8 mouse cellular contexts compared by ENCODE assay signal in genomic region chr13:108152650-108153372, GRCm38 (mm10). TPM values are rescaled to one million over a fixed set of nuclear protein-coding genes. Genes with fewer than 3 reads are reported as not detected.
DNase-seq lines count a peak whose midpoint lies in the region; ATAC-seq and TF ChIP-seq lines count a peak whose summit lies in the region.

No protein-coding gene starts in this region.

- no peaks in the 10 kb centered on the region for H3K9me3 ChIP-seq in forebrain, postnatal 0 days (ENCODE audit: low read length)
- H3K9me3 ChIP-seq in lung, embryonic 14.5 days (ENCODE audit: low read depth, low read length), result no peaks in the 10 kb centered on the region

- TF ChIP-seq POLR2A in kidney, adult 2 months (IDR thresholded peaks at IDR 0.05; ENCODE audit: low read depth, low read length), result no peak

- DNase-seq in cerebellum, adult 11 months, result peak; percentile 31
- DNase-seq in CD8-positive naive resting alpha-beta T cell, adult 2 months (ENCODE audit: low read depth in 2 of 2, low spot score in 2 of 2), result peak; percentile 41 to 54
- DNase-seq in c-Kit-positive CD71-positive TER-119-positive erythroid progenitor cells, embryonic 14.5 days (ENCODE audit: low spot score), result peak; percentile 52
- DNase-seq in forebrain, postnatal 0 days, result peak; percentile 90
- DNase-seq in kidney, adult 2 months, result peak; percentile 66
- peak; percentile 91 for DNase-seq in lung, embryonic 14.5 days
- DNase-seq in retina, postnatal 7 days (ENCODE audit: low read depth, low spot score), result peak; percentile 43

- TF ChIP-seq CTCF in forebrain, postnatal 0 days (IDR thresholded peaks at IDR 0.05; ENCODE audit: low read depth), result peak; percentile 75
- TF ChIP-seq CTCF in kidney, adult 2 months (conservative IDR thresholded peaks at IDR 0.05; ENCODE audit: insufficient read depth, insufficient read length, low read depth, low read length), result peak; percentile 24; the same call in 1 of the 2 replicates
- peak; percentile 73 for TF ChIP-seq CTCF in lung, embryonic 14.5 days (IDR thresholded peaks at IDR 0.05; ENCODE audit: low read depth)

- no peak overlapping the region for H3K4me3 ChIP-seq in forebrain, postnatal 0 days (ENCODE audit: low read depth, low read length)
- H3K4me3 ChIP-seq in kidney, adult 2 months (ENCODE audit: insufficient read depth, low read depth, low read length), result no peak overlapping the region
- no peak overlapping the region for H3K4me3 ChIP-seq in lung, embryonic 14.5 days (ENCODE audit: low read depth, low read length)

- 55% methylated on average over 8 of the region's 8 CpGs for WGBS in forebrain, postnatal 0 days
- 35% methylated on average over 8 of the region's 8 CpGs for WGBS in kidney, adult 2 months
- WGBS in lung, embryonic 14.5 days, result 60% methylated on average over 8 of the region's 8 CpGs

- no peak overlapping the region for H3K4me2 ChIP-seq in forebrain, postnatal 0 days (ENCODE audit: low read depth)
- no peak overlapping the region for H3K4me2 ChIP-seq in lung, embryonic 14.5 days

- no peak overlapping the region for H3K27ac ChIP-seq in forebrain, postnatal 0 days (ENCODE audit: low read depth, low read length)
- no peak overlapping the region for H3K27ac ChIP-seq in kidney, adult 2 months (ENCODE audit: insufficient read depth, low read depth, low read length)
- H3K27ac ChIP-seq in lung, embryonic 14.5 days (ENCODE audit: low read depth), result no peak overlapping the region

- H3K27me3 ChIP-seq in forebrain, postnatal 0 days (ENCODE audit: insufficient read depth, low read length), result no peaks in the 10 kb centered on the region
- no peaks in the 10 kb centered on the region for H3K27me3 ChIP-seq in kidney, adult 2 months (replicated peaks; ENCODE audit: control insufficient read depth, insufficient read depth, low read length)
- no peaks in the 10 kb centered on the region for H3K27me3 ChIP-seq in lung, embryonic 14.5 days (ENCODE audit: insufficient read depth, low read length)

- H3K36me3 ChIP-seq in forebrain, postnatal 0 days (ENCODE audit: insufficient read depth), result no peaks in the 10 kb centered on the region
- H3K36me3 ChIP-seq in kidney, adult 2 months (ENCODE audit: control insufficient read depth, insufficient read depth, low read length), result no peaks in the 10 kb centered on the region
- H3K36me3 ChIP-seq in lung, embryonic 14.5 days (ENCODE audit: insufficient read depth), result no peaks in the 10 kb centered on the region

- no peak overlapping the region for H3K9ac ChIP-seq in forebrain, postnatal 0 days
- H3K9ac ChIP-seq in lung, embryonic 14.5 days, result no peak overlapping the region

- H3K4me1 ChIP-seq in forebrain, postnatal 0 days (ENCODE audit: insufficient read depth), result no peaks in the 10 kb centered on the region
- no peaks in the 10 kb centered on the region; the same call in 1 of the 2 replicates for H3K4me1 ChIP-seq in kidney, adult 2 months (ENCODE audit: control insufficient read depth, insufficient read depth, low read length)
- H3K4me1 ChIP-seq in lung, embryonic 14.5 days (ENCODE audit: insufficient read depth), result no peaks in the 10 kb centered on the region

- no peak for ATAC-seq in cerebellum, adult (ENCODE audit: insufficient number of reproducible peaks, low FRiP score, low TSS enrichment)
- peak; percentile 62 for ATAC-seq in forebrain, postnatal 0 days
- ATAC-seq in lung, embryonic 14.5 days (ENCODE audit: insufficient read depth), result peak; percentile 47

RNA-seq across cellular contexts. Expression of gene Ndufaf2, which starts 5.6 kb away (rescaled TPM):
- 22.1 and 28.1 TPM in 2 replicates for total RNA-seq in forebrain, postnatal 0 days (2014; rRNA removed)
- polyA plus RNA-seq in forebrain, postnatal 0 days (2015; fragmentation: Nextera tagmentation; extraction: Ambion mirVana), result 84.1 and 103 TPM in 2 replicates
- polyA plus RNA-seq in kidney, adult 2 months (2012; rRNA removed), result 8.6 and 17.6 TPM in 2 replicates
- 79.7 and 80.3 TPM in 2 replicates for polyA plus RNA-seq in lung, embryonic 14.5 days (2014; fragmentation: Nextera tagmentation; extraction: Ambion mirVana)

RNA-seq across cellular contexts. Expression of gene Ercc8, which starts 5.7 kb away (rescaled TPM):
- total RNA-seq in forebrain, postnatal 0 days (2014; rRNA removed), result 38.3 and 42.3 TPM in 2 replicates
- 28.4 and 31.1 TPM in 2 replicates for polyA plus RNA-seq in forebrain, postnatal 0 days (2015; fragmentation: Nextera tagmentation; extraction: Ambion mirVana)
- polyA plus RNA-seq in kidney, adult 2 months (2012; rRNA removed), result 6.4 TPM in 2 replicates
- 21.3 and 23.7 TPM in 2 replicates for polyA plus RNA-seq in lung, embryonic 14.5 days (2014; fragmentation: Nextera tagmentation; extraction: Ambion mirVana)

Comparison
In these comparisons a context has a peak if more than half of its experiments do, and no peak if none do; other contexts are left out.
1. DNase-seq: peak in every context shown above with its lines; median percentile 91 in lung, embryonic 14.5 days; 90 in forebrain, postnatal 0 days; 66 in kidney, adult 2 months; 52 in c-Kit-positive CD71-positive TER-119-positive erythroid progenitor cells, embryonic 14.5 days; 48 in CD8-positive naive resting alpha-beta T cell, adult 2 months; 43 in retina, postnatal 7 days; 31 in cerebellum, adult 11 months.
2. CTCF ChIP-seq: peak in every context shown above with its lines; median percentile 75 in forebrain, postnatal 0 days; 73 in lung, embryonic 14.5 days; 24 in kidney, adult 2 months.